Mouse (Mus musculus) kidney, embryonic 15.5 days (tissue): ENCODE measurements around the gene Olfr24. TPM values are rescaled to one million over a fixed set of nuclear protein-coding genes. Genes with fewer than 3 reads are reported as not detected.
"Not testable (repeated sequence)": the region's sequence is repeated elsewhere in the genome, so short reads cannot be mapped to it uniquely, and the experiment has no call there.

Experiments
- ATAC-seq: fragments of 200-750 bp; cut with Nextera tagmentation; replicated peaks from 2 replicates; pipeline ENCODE4 v1.8.0; 2017; ENCODE audit warnings: moderate TSS enrichment; ENCODE audit not compliant: low FRiP score
- H3K27ac ChIP-seq: fragments of 300-500 bp; sonication (generic); 2 replicates; pipeline ENCODE4 v1.5.1; 2015; ENCODE audit warnings: mild to moderate bottlenecking, inconsistent platforms
- H3K27me3 ChIP-seq: fragments of 300-500 bp; sonication (generic); 2 replicates; pipeline ENCODE4 v1.6.1; 2015; ENCODE audit warnings: inconsistent platforms
- H3K36me3 ChIP-seq: fragments of 300-500 bp; sonication (generic); 2 replicates; pipeline ENCODE4 v1.6.1; 2015; ENCODE audit warnings: inconsistent platforms
- H3K4me1 ChIP-seq: fragments of 300-500 bp; sonication (generic); 2 replicates; pipeline ENCODE4 v1.6.1; 2015; ENCODE audit warnings: inconsistent platforms
- H3K4me2 ChIP-seq: fragments of 300-500 bp; sonication (generic); 2 replicates; pipeline ENCODE4 v1.6.1; 2015; ENCODE audit warnings: moderate library complexity, mild to moderate bottlenecking, inconsistent platforms
- H3K4me3 ChIP-seq: fragments of 300-500 bp; sonication (generic); replicated peaks from 2 replicates; pipeline ENCODE4 v1.5.1; 2015; ENCODE audit warnings: mild to moderate bottlenecking, inconsistent platforms
- H3K9ac ChIP-seq: fragments of 300-500 bp; sonication (generic); 2 replicates; pipeline ENCODE4 v1.6.1; 2015; ENCODE audit warnings: mild to moderate bottlenecking, inconsistent platforms
- H3K9me3 ChIP-seq: fragments of 300-500 bp; sonication (generic); replicated peaks from 2 replicates; pipeline ENCODE4 v1.6.1; 2016; ENCODE audit warnings: inconsistent platforms
- WGBS: fragments of 180-500 bp; shearing (Covaris S2); methylation state at CpG from one replicate; pipeline ENCODE4 v1.1.7; 2015; ENCODE audit warnings: mixed read lengths; 5-methylcytosine and 5-hydroxymethylcytosine counted together
- polyA plus RNA-seq: library from polyadenylated mRNA; unstranded; fragments of >200 nt; fragmentation: Nextera tagmentation; extraction: Ambion mirVana; gene quantifications from 2 replicates; pipeline ENCODE4 v1.2.1, GENCODE M21; 2015

Gene Olfr24
- not detected in 2 replicates for polyA plus RNA-seq

DNA sequence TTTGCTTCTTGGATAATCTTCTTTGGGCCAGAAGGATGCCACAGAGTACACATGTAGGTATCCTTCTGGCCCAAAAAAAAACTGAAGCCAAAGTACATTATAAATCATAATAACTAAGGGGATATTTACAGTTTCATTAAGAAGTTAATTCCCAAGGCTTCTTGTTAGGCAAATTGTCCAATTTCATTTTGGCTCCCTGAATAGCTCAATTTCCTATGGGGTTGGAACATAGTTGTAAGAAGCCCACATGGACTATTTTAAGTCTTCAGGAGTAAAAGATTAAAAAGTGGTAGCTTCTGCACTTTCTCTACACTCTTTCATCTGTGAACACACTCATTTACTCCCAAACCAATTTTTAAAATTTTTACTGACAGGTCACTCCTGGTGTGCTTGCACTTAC lies at the start of gene Olfr24:
Gene Olfr24, minus strand, starts transcription at position 101 of the 400 bp plus-strand sequence.
- no peak within 1 kb of the TSS for H3K4me2 ChIP-seq
- no peaks in the 10 kb centered on the region for H3K27me3 ChIP-seq
- no peaks in the 10 kb centered on the region for H3K4me1 ChIP-seq
- no peaks in the 10 kb centered on the region for H3K36me3 ChIP-seq
- no peaks in the 10 kb centered on the region for H3K9me3 ChIP-seq
- H3K4me3 ChIP-seq: no peak within 1 kb of the TSS
- no peak within 1 kb of the TSS for H3K27ac ChIP-seq
- H3K9ac ChIP-seq: no peak within 1 kb of the TSS
- no peak for ATAC-seq

DNA sequence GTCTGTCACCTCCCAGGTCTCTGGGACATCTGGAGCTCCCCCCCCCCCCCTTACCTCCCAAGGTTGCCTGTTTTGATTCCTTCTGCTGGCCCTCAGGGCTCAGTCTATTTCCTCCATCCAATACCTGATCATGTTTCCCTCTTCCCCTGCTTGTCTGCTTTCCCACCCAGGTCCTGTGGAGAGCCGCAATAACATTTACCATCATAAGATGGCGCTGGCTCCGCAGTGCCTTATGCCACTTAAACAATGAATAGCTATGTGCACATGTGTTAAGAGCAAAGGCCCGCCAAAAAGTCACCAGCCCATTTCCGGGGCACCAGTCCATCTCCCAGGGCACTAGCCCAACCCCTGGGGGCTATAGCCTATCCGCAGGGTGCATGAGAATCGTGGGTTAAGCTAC lies 21.5 kb upstream of the Olfr24 start:
- Histone ChIP-seq H3K4me1 (no peaks in the 10 kb centered on the region), H3K4me3 (no peak overlapping the region), H3K27me3 (no peaks in the 10 kb centered on the region), H3K9me3 (no peaks in the 10 kb centered on the region), H3K27ac (no peak overlapping the region), H3K4me2 (no peak overlapping the region), H3K36me3 (no peaks in the 10 kb centered on the region), H3K9ac (no peak overlapping the region)
- 65% methylated on average over 7 of the region's 7 CpGs for WGBS
- no peak for ATAC-seq

DNA sequence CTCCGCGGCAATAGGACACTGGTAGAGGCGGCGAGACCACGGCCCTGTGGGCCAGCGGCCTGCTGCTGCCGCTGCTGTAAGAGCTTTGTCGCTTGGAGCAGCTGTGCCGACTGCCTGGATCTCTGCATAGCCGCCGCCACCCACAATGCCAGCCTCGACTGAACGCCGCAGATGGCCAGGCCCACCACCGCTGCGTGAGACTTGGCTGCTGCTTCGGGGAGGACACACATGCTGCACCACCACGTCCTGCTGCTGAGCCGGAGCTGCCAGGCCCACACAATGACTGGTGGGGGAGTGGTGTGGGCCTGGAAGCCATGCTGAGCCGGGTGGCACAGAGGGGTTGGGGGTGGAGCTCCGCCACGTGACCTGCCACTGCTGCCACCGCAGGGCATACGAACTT lies 15.7 kb upstream of the Olfr24 start:
- H3K9me3 ChIP-seq: no peaks in the 10 kb centered on the region
- H3K9ac ChIP-seq: no peak overlapping the region
- no peak overlapping the region for H3K4me3 ChIP-seq
- 74% methylated on average over 24 of the region's 24 CpGs for WGBS
- H3K36me3 ChIP-seq: no peaks in the 10 kb centered on the region
- H3K4me1 ChIP-seq: no peaks in the 10 kb centered on the region
- ATAC-seq: no peak; the same call in 1 of the 2 replicates
- no peaks in the 10 kb centered on the region for H3K27me3 ChIP-seq
- no peak overlapping the region for H3K4me2 ChIP-seq
- H3K27ac ChIP-seq: no peak overlapping the region

DNA sequence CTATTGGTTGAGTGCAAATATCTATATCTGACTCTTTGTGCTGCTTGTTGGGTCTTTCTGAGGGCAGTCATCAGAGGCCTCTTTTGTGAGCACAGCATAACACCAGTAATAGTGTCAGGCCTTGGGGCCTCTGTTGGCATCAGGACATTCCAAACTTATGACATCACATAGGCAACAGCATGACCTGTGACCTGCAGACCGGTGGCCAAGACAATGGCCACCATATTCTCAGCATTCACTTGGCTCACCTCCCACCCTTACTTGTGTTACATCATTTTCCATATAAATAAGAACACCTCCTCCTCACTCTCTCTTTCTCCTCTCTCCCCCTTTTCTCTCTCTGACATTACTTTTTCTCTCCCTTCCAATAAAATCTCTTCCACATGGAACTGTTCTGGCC lies 15.2 kb upstream of the Olfr24 start:
- WGBS: 64% methylated on average over 1 of the region's 1 CpGs
- H3K27ac ChIP-seq: no peak overlapping the region
- H3K4me2 ChIP-seq: no peak overlapping the region
- H3K36me3 ChIP-seq: no peaks in the 10 kb centered on the region
- no peaks in the 10 kb centered on the region for H3K4me1 ChIP-seq
- no peak overlapping the region for H3K4me3 ChIP-seq
- H3K9me3 ChIP-seq: no peaks in the 10 kb centered on the region
- H3K9ac ChIP-seq: no peak overlapping the region
- H3K27me3 ChIP-seq: no peaks in the 10 kb centered on the region
- no peak for ATAC-seq

DNA sequence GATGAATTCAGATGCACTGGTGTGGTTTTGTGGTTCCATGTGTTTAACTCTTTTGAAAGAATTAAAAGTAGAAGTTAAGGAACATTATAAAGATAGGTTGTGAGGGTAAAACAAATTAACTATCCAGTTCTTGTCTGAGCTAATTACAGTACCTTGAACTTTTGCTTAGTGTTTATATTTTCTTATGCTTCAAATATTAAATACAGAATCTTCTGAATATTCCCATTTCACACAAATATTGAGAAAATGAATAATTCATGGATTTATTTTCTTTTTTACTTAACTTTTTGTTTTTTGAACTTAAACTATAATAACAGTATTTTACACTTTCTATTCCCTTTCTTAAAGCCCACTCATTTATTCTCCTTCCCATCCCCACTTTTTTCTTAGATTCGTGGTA lies 8.2 kb downstream of the Olfr24 start:
- no peaks in the 10 kb centered on the region for H3K36me3 ChIP-seq
- no peak overlapping the region for H3K4me2 ChIP-seq
- no peaks in the 10 kb centered on the region for H3K9me3 ChIP-seq
- no peak overlapping the region for H3K9ac ChIP-seq
- 70% methylated on average over 1 of the region's 1 CpGs for WGBS
- no peak overlapping the region for H3K27ac ChIP-seq
- H3K4me1 ChIP-seq: no peaks in the 10 kb centered on the region
- no peak for ATAC-seq
- no peak overlapping the region for H3K4me3 ChIP-seq
- no peaks in the 10 kb centered on the region for H3K27me3 ChIP-seq

DNA sequence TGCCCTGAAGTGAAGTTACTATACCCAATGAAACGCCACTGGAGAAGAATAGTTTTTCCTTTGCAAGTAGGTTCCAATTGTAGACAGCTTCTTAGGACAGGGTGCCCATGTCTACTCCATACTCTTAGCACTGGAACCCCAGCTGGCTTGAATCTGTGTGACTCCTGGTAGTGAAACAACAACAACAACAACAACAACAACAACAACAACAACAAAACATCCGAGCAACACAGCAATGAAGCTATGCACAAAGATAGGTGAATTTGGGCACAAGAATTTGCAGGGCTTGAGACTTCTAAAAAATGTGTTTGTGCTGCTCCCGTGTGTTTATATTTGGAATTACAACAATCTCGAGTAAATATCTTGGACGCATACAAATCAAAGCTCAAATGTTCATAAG lies 19.2 kb downstream of the Olfr24 start:
- Histone ChIP-seq H3K9me3 (no peaks in the 10 kb centered on the region), H3K4me1 (no peaks in the 10 kb centered on the region), H3K27me3 (no peaks in the 10 kb centered on the region), H3K27ac (no peak overlapping the region), H3K9ac (no peak overlapping the region), H3K36me3 (no peaks in the 10 kb centered on the region), H3K4me3 (no peak overlapping the region), H3K4me2 (no peak overlapping the region)
- ATAC-seq: no peak; the same call in 1 of the 2 replicates
- 20% methylated on average over 5 of the region's 5 CpGs for WGBS

GRCm38 (mm10) chr9:18734177-18734576 lies 29.6 kb downstream of the Olfr24 start:
- H3K9me3 ChIP-seq, H3K4me2 ChIP-seq, ATAC-seq, H3K9ac ChIP-seq, H3K4me1 ChIP-seq, H3K4me3 ChIP-seq, H3K27ac ChIP-seq, H3K36me3 ChIP-seq, H3K27me3 ChIP-seq: not testable (repeated sequence)
- 84% methylated on average over 2 of the region's 2 CpGs for WGBS

DNA sequence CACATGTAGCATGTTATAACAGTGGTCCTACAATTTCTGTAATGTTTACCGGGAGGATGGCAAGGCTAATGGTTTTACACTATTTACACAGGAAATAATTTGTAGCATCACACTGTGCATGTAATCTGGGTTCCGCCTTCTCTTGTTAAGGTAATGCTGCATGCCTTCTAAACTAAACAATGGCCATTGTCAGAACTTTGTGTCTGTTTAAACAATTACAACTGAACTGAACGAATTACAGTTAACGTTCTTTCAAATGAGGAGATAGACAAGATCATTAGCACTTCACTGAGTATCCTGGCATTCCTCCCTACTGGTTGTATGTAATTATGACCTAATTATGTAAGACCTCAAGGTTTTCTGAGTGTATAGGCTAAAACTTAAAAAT lies 41.1 kb downstream of the Olfr24 start:
- no peaks in the 10 kb centered on the region for H3K36me3 ChIP-seq

DNA sequence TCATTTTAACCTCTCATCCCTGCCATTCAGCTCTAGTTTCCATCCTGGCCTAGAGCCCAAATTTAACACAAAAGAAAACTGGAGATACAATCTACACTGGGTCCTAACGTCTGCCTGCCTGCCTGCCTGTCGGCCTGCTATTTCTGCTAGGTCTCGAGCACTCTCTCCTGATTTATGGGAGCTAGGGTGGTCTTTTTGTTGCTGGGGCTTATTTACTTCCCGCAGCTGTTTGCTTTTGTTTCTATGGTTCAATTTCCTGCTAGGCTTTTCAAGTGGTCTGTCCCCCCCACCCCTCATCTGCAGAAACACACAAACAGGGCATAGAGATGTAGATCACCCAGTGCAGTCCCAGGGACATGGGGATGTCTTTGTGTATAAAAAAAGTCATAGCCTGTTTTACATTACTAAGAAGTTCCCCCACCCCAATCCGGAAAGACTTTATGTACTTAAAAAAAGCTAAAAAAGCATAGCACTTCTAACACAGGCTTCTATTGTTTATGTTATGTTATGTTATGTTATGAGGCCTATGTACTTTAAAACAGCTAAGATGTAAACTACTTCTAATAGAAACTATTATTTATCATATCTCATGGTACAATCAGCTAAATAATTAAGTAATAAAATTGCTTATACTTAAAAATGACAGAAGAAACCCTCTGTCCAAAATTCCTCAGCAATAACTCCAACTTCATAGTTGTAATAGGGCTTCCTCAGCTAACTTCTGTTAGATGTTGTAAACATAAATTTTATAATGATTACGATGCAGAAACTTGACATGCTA lies 41.7 kb downstream of the Olfr24 start:
- no peaks in the 10 kb centered on the region for H3K9me3 ChIP-seq
- WGBS: 16% methylated on average over 6 of the region's 6 CpGs
- no peak overlapping the region for H3K4me3 ChIP-seq
- no peak overlapping the region for H3K4me2 ChIP-seq
- no peaks in the 10 kb centered on the region for H3K27me3 ChIP-seq
- ATAC-seq: peak; percentile 78
- peak overlapping the region; percentile 58; the same call in 1 of the 2 replicates for H3K27ac ChIP-seq
- H3K4me1 ChIP-seq: 0 out of 2 replicates have a peak, but pooled peaks cover 9% of the 10 kb centered on the region
- no peaks in the 10 kb centered on the region for H3K36me3 ChIP-seq
- H3K9ac ChIP-seq: no peak overlapping the region

More for the DNA sequence above, 41.1 kb downstream of the Olfr24 start:
- Histone ChIP-seq H3K9me3 (no peaks in the 10 kb centered on the region), H3K4me2 (no peak overlapping the region), H3K27me3 (no peaks in the 10 kb centered on the region), H3K9ac (no peak overlapping the region), H3K4me1 (0 out of 2 replicates have a peak, but pooled peaks cover 9% of the 10 kb centered on the region), H3K4me3 (no peak overlapping the region), H3K27ac (no peak overlapping the region)
- 31% methylated on average over 4 of the region's 4 CpGs for WGBS
- no peak for ATAC-seq

DNA sequence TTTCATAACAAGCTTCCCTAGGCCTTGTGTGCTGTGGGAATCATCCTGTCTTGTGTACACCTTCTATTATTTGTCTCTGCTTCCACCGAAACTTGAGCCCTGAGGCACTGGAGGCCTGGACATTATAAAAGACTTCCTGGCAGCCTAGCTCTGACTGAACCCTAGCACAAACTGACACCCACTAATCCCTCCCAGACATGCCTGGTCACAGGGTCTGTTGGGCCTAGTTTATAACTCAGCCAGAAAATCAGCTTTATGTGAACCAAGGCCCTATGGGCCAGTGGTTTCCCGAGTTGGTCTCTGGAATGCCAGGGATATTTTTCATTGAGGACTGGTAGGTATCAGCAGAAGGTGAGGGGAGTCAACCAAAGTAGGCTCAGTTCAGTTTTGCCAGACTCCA lies 42.8 kb downstream of the Olfr24 start:
- no peak overlapping the region for H3K4me2 ChIP-seq
- H3K9me3 ChIP-seq: no peaks in the 10 kb centered on the region
- 0 out of 2 replicates have a peak, but pooled peaks cover 9% of the 10 kb centered on the region for H3K4me1 ChIP-seq
- ATAC-seq: no peak
- H3K27me3 ChIP-seq: no peaks in the 10 kb centered on the region
- H3K27ac ChIP-seq: peak overlapping the region; percentile 58; the same call in 1 of the 2 replicates
- no peaks in the 10 kb centered on the region for H3K36me3 ChIP-seq
- H3K9ac ChIP-seq: no peak overlapping the region
- H3K4me3 ChIP-seq: no peak overlapping the region
- 19% methylated on average over 2 of the region's 2 CpGs for WGBS

DNA sequence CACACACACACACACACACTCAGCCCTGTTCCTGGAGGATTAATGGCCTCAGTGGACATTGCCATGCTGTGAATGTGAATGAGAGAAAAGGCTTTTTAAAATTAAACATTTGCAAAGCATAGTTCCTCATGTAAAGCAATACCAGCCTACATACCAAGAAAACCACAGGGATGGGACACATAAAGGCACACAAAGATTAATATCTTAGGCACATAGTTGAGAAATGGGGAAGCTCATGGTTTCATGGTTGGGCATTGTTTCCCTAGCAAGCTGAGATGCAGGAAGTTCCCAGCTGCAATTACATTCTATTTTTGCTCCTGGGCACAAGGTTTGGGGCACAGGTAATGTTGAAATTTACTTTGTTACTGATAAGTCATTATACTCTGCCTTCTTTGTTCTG lies 58.2 kb downstream of the Olfr24 start:
- Histone ChIP-seq H3K36me3 (no peaks in the 10 kb centered on the region), H3K4me1 (no peaks in the 10 kb centered on the region), H3K27ac (no peak overlapping the region), H3K4me2 (no peak overlapping the region), H3K9me3 (no peaks in the 10 kb centered on the region), H3K9ac (no peak overlapping the region), H3K4me3 (no peak overlapping the region), H3K27me3 (no peaks in the 10 kb centered on the region)
- ATAC-seq: no peak
